Mouse (Mus musculus) heart, embryonic 14.5 days (tissue): Measurements from ENCODE around the gene Ppp4r4. TPM values are rescaled to one million over a fixed set of nuclear protein-coding genes. Genes with fewer than 3 reads are reported as not detected.

Source experiments
- ATAC-seq: fragments of 200-750 bp; cut with Nextera tagmentation; 2 replicates; pipeline ENCODE4 v1.8.0; 2017; ENCODE audit warnings: low read depth, moderate TSS enrichment; ENCODE audit not compliant: insufficient number of reproducible peaks, insufficient read depth, low FRiP score
- H3K27ac ChIP-seq, 2 experiments: fragments of 200-500 bp in 1 of 2; fragments of 300-500 bp in 1 of 2; sonication (generic) in 1 of 2; replicated peaks in 1 of 2; 2 replicates each; pipeline ENCODE4 v1.5.1; 2012 to 2014; ENCODE audit warnings: low read depth in 2 of 2, low read length in 2 of 2, control low read depth in 1 of 2, mild to moderate bottlenecking in 1 of 2, mixed read lengths in 1 of 2; ENCODE audit not compliant: control insufficient read depth in 1 of 2, insufficient read depth in 1 of 2
- H3K27me3 ChIP-seq: fragments of 300-500 bp; sonication (generic); 2 replicates; pipeline ENCODE4 v1.6.1; 2014; ENCODE audit warnings: mild to moderate bottlenecking, low read length, control low read depth; ENCODE audit not compliant: control insufficient read depth, insufficient read depth
- H3K36me3 ChIP-seq: fragments of 300-500 bp; sonication (generic); 2 replicates; pipeline ENCODE4 v1.6.1; 2014; ENCODE audit warnings: mild to moderate bottlenecking, control low read depth, low read length, mixed read lengths; ENCODE audit not compliant: control insufficient read depth, insufficient read depth
- H3K4me1 ChIP-seq, 2 experiments: fragments of 200-500 bp in 1 of 2; fragments of 300-500 bp in 1 of 2; sonication (generic) in 1 of 2; 2 replicates each; pipeline ENCODE4 v1.6.1; 2012 to 2014; ENCODE audit warnings: low read length in 2 of 2, control low read depth in 1 of 2, mixed read lengths in 1 of 2; ENCODE audit not compliant: control insufficient read depth in 2 of 2, insufficient read depth in 2 of 2
- H3K4me2 ChIP-seq: fragments of 300-500 bp; sonication (generic); 2 replicates; pipeline ENCODE4 v1.6.1; 2014; ENCODE audit warnings: mild to moderate bottlenecking, low read length
- H3K4me3 ChIP-seq, 2 experiments: fragments of 200-500 bp in 1 of 2; fragments of 300-500 bp in 1 of 2; sonication (generic) in 1 of 2; 2 replicates each; pipeline ENCODE4 v1.5.1; 2012 to 2014; ENCODE audit warnings: low read length in 2 of 2, mild to moderate bottlenecking in 2 of 2, control low read depth in 1 of 2, low read depth in 1 of 2, moderate library complexity in 1 of 2; ENCODE audit not compliant: control insufficient read depth in 1 of 2, insufficient read depth in 1 of 2
- H3K9ac ChIP-seq: fragments of 300-500 bp; sonication (generic); 2 replicates; pipeline ENCODE4 v1.6.1; 2014; ENCODE audit warnings: mild to moderate bottlenecking, low read length
- H3K9me3 ChIP-seq: fragments of 300-500 bp; sonication (generic); 2 replicates; pipeline ENCODE4 v1.6.1; 2016; ENCODE audit warnings: low read length, control low read depth; ENCODE audit not compliant: control insufficient read depth
- WGBS: fragments of 180-500 bp; shearing (Covaris S2); extraction: QIAGEN DNeasy Blood & Tissue Kit; methylation state at CpG from one replicate; pipeline ENCODE4 v1.1.7; 2014; 5-methylcytosine and 5-hydroxymethylcytosine counted together
- polyA plus RNA-seq: library from polyadenylated mRNA; unstranded; fragments of >200 nt; fragmentation: Nextera tagmentation; extraction: Ambion mirVana; gene quantifications from 2 replicates; pipeline ENCODE4 v1.2.1, GENCODE M21; 2014

The Ppp4r4 gene
- polyA plus RNA-seq, 1 experiment from 2014 or later = 0.26 TPM

DNA sequence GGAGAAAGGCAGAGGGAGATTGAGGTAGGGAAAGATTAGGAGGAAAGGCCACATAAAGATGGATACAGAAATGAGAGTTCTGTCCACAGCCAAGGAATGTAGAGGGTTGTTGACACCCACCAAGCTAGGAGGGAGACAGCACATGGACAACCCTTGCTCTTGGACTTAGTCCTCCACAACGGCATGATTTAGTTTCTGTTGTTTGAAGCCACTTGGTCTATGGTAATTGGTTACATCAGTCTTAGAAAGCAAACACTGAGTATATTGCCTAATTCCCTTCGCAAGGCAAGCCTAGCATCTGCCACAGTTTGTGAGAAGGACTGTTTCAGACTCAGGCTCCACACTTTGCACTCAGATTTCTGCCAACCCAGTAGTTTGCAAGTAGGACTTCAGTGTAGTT lies 103.8 kb downstream of the Ppp4r4 start:
- H3K36me3 ChIP-seq = no peaks in the 10 kb centered on the region
- H3K27ac ChIP-seq = no peak overlapping the region
- 77% methylated on average over 2 of the region's 2 CpGs for WGBS
- no peak overlapping the region for H3K9ac ChIP-seq
- no peaks in the 10 kb centered on the region for H3K4me1 ChIP-seq
- H3K9me3 ChIP-seq = no peaks in the 10 kb centered on the region
- H3K4me3 ChIP-seq = no peak overlapping the region
- no peak for ATAC-seq
- no peaks in the 10 kb centered on the region for H3K27me3 ChIP-seq
- no peak overlapping the region for H3K4me2 ChIP-seq

DNA sequence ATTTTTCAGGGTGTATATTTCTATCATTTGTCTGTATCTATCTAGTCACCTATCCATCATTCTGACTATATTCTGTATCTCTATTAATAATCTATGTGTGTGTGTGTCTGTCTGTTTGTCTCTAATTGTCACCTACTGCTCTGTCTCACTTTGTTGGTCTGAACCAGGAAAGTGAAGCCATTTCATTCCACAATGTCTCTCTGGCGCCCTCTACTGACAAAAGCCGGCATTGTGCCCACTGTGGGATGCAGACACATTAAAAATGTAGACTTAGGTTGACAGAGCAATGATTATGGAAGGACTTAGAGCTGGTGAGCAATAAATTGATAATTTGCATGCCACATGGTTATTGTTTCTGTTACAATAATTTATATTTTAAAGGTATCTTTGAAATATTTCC lies 111.3 kb downstream of the Ppp4r4 start:
- Histone ChIP-seq H3K4me1 (no peaks in the 10 kb centered on the region), H3K9ac (no peak overlapping the region), H3K27me3 (no peaks in the 10 kb centered on the region), H3K4me2 (no peak overlapping the region), H3K27ac (no peak overlapping the region), H3K9me3 (no peaks in the 10 kb centered on the region), H3K4me3 (no peak overlapping the region), H3K36me3 (no peaks in the 10 kb centered on the region)
- ATAC-seq = no peak
- 0% methylated on average over 2 of the region's 2 CpGs for WGBS

DNA sequence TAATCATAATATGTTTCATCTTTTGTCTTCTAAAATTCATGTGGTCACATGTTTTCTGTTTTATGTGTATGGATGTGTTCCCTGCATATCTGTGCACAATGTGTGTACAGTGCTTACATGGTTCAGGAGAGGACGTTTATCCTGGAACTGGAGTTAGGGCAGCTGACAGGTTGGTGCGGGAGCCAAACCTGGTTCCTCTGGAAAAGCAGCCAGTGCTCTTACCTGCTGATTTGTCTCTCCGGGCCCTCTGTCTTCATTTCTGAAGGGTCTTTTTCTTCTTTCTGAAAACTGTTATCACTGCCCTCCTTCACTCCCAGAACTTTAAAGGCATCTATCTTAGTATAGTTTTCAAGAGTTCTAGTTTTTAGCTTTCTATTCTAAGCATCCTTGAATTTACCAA lies 111.7 kb downstream of the Ppp4r4 start:
- no peaks in the 10 kb centered on the region for H3K27me3 ChIP-seq
- no peak overlapping the region for H3K4me3 ChIP-seq
- no peak overlapping the region for H3K9ac ChIP-seq
- no peak for ATAC-seq
- WGBS = 75% methylated on average over 3 of the region's 3 CpGs
- H3K9me3 ChIP-seq = no peaks in the 10 kb centered on the region
- no peak overlapping the region for H3K4me2 ChIP-seq
- H3K27ac ChIP-seq = no peak overlapping the region
- H3K4me1 ChIP-seq = no peaks in the 10 kb centered on the region
- no peaks in the 10 kb centered on the region for H3K36me3 ChIP-seq

DNA sequence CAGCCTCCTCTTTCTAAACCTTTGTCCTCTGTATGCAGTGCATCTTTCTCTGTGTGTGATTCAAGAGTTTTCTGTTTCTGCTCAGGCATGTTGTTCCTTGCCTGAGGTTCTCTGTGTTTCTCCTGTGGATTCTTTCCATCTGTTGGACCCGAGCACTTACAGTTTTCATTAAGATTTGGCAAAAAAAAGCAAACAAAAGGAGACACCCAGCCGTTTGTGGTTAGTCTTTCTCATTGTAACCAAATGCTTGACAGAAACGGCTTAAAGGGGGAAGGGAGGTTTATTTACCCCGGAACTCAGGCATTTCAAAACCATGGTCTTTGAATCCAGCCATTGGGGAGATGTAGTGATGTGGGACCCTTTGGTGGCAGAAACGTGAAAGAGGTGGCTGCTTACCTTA lies 112.5 kb downstream of the Ppp4r4 start:
- Histone ChIP-seq H3K36me3 (no peaks in the 10 kb centered on the region), H3K4me2 (no peak overlapping the region), H3K27ac (no peak overlapping the region), H3K9me3 (no peaks in the 10 kb centered on the region), H3K4me3 (no peak overlapping the region), H3K27me3 (no peaks in the 10 kb centered on the region), H3K4me1 (no peaks in the 10 kb centered on the region), H3K9ac (no peak overlapping the region)
- 27% methylated on average over 5 of the region's 5 CpGs for WGBS
- ATAC-seq = no peak

DNA sequence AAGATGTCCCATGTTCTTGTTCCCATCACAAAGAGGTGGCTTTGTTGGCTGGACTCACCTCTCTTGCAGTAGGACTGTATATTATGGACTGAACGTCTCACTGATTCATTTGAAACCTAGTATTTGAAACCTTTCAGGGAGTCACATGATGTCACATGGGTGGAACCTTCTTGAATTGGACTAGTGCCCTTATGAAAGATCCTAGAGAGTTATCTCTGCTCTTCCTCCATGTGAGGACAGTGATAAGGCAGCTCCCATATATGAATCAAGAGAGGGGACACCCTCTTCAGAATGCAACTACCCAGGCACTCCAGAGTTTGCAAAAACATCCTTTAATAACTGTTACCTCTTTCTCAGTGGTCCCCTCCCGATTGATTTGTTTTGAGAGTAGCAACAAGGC lies 114.2 kb downstream of the Ppp4r4 start:
- H3K27me3 ChIP-seq = no peaks in the 10 kb centered on the region
- H3K27ac ChIP-seq = no peak overlapping the region
- no peak overlapping the region for H3K4me3 ChIP-seq
- no peak overlapping the region for H3K4me2 ChIP-seq
- no peaks in the 10 kb centered on the region for H3K36me3 ChIP-seq
- no peaks in the 10 kb centered on the region for H3K4me1 ChIP-seq
- H3K9me3 ChIP-seq = 0 out of 2 replicates have a peak, but pooled peaks cover 3% of the 10 kb centered on the region
- 52% methylated on average over 2 of the region's 2 CpGs for WGBS
- ATAC-seq = no peak
- H3K9ac ChIP-seq = no peak overlapping the region

DNA sequence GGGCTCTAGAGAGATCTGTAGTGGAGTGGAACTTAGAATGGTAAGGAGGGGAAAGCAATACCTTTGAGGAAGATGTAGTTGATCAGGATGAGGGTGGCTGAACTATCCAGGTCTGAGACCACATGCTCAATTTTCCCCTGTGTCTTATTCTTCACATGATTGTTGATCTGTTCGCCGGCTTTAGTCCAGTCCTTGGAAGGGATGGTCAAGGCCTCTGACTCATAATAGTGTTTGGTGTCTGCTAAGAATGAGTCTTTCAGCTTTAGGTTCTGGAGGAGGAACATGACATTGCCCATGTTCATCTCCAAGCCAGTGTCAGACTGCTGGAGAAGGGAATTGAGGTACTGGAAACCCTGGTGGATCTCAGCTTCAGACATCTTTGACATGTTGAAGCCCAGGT lies 121.8 kb downstream of the Ppp4r4 start:
- no peaks in the 10 kb centered on the region for H3K27me3 ChIP-seq
- 0 out of 2 replicates have a peak, but pooled peaks cover 3% of the 10 kb centered on the region for H3K9me3 ChIP-seq
- no peaks in the 10 kb centered on the region for H3K36me3 ChIP-seq
- H3K4me3 ChIP-seq = no peak overlapping the region
- H3K4me2 ChIP-seq = no peak overlapping the region
- ATAC-seq = no peak
- H3K27ac ChIP-seq = no peak overlapping the region
- 90% methylated on average over 2 of the region's 2 CpGs for WGBS
- no peaks in the 10 kb centered on the region for H3K4me1 ChIP-seq
- no peak overlapping the region for H3K9ac ChIP-seq

DNA sequence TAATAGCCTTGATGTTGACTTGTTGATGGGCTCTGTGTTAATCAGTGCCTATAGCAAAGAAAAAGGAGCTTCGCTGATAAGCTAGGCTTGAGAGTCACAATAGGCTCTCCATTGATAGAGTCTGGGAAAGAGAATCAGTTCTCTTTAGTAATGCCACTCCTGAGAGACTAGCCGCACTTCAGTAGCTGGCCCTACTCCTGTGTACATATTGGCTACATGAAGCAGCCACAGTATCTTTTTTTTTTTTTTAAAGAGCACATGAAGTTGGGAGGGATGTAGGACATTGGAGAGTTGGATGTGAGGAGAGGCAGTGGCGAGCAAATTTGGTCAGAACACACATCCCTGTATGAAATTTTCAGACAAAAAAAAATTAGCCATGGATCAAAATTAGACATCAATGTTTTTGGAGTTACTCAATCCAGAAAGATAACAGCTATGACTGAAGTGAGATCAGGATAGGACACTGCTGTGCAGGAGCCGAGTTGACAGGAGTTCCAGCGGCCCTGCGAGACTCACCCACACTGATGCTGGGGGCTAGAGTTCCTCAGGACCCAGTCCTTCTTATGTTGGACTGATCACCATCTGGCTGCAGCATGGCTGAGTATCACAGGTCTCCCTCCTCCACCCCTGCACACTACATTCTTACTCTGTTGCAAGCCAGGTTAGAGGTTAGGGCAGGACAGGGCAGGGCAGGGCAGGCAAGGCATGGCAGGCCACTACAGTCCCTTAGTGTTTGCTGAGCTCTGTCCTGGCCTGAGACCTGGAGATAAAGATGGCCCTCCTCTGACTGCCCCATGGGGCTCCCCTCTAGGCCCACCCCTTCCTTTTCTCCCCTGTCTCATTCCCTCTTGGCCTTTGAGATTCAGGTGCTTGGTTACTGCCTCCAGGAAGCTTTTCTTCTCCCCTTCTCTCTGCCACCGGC lies 123.3 kb downstream of the Ppp4r4 start:
- Histone ChIP-seq H3K27me3 (no peaks in the 10 kb centered on the region), H3K4me3 (no peak overlapping the region), H3K36me3 (no peaks in the 10 kb centered on the region), H3K4me2 (no peak overlapping the region), H3K9ac (no peak overlapping the region), H3K4me1 (no peaks in the 10 kb centered on the region; a peak in 1 of 4 replicates), H3K27ac (no peak overlapping the region), H3K9me3 (no peaks in the 10 kb centered on the region)
- 67% methylated on average over 7 of the region's 7 CpGs for WGBS
- ATAC-seq = no peak
